Mouse (Mus musculus): ENCODE measurements around the gene Nop9. TPM values are rescaled to one million over a fixed set of nuclear protein-coding genes. Genes with fewer than 3 reads are reported as not detected.

Gene Nop9
- polyA plus RNA-seq, 1 experiment from 2014 or later: 49.1 TPM

DNA sequence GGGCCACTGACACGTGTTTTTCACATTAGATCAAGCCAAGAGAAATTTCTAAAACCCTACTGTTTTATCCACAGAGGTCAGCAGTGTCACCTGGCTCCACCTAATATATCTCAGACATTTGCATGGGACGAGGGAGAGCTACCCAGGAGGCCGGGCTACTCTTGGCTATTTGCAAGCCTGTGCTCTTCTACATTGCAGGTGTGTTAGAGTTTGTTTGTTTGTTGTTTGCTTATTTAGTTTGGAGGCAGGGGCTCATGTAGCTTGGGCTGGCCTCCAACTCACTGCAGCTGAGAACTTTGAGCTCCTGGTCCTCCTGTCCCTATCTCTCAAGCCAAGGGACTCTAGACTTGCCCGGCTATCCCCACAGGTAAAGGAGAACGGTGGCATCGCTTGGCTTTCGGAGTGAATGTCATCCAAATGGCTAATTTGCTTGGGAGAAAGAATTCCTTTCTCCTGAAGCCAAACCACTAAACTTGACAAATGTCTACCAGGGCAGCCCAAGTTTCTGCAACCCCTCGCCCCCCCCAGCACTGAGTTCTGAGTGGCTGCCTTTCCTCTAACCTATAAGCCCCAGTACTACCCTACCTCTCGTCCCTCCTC is 37.0 kb downstream of the Nop9 start:
- H3K27me3 ChIP-seq (ENCODE audit: insufficient read depth, poor library complexity, severe bottlenecking): peaks cover 73% of the 10 kb centered on the region

DNA sequence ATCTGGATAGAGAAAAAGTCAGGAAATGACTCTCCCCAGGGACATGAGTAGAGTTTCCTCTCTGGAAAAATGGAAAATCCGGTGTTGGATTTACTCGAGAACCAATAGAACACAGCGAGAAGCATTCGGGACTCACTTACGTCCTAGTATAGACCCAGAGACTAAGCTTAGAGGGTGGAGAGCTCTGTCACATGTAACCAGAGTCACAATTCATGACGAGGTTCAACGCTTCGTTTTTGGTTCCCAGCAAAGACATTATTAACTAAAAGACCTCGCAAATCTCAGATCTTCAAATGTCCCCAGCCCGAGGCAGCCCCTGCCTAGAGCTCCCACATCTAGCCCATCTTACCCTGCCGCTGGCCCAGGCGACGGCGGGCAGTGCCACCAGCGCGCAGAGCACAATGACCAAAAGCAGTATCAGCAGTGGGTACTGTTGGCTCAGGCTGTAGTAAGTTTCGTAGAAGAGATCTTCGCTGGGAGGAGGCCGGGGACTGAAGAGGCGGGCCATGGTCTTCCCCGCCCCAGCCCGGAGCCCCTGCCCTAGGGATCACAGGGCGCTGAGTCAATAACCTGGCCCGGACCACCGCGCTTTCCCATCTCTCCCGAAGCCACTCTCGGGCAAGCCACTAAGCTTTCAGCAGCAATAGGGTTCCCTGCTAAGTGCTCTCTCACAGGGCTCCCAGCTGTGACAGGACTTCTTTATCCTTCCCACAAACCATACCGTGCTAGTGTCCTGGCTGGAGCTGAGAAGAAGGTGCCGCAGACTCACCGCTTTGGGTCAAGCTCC is 37.9 kb downstream of the Nop9 start:
- no peak for DNase-seq (ENCODE audit: low spot score)
- Histone ChIP-seq H3K4me1 (peaks cover 45% of the 10 kb centered on the region), H3K9me3 (no peaks in the 10 kb centered on the region), H3K36me3 (peaks cover 10% of the 10 kb centered on the region; the same call in 1 of the 2 replicates), H3K4me3 (peak overlapping the region; percentile 56), H3K27ac (peak overlapping the region; percentile 77), H3K27me3 (ENCODE audit: insufficient read depth, poor library complexity, severe bottlenecking) (peaks cover 82% of the 10 kb centered on the region)
- under 1% methylated on average over 31 of the region's 31 CpGs for WGBS

More for the DNA sequence above, 37.0 kb downstream of the Nop9 start:
- H3K9me3 ChIP-seq: no peaks in the 10 kb centered on the region
- WGBS: 39% methylated on average over 9 of the region's 9 CpGs
- peak overlapping the region; percentile 69; the same call in 1 of the 2 replicates for H3K27ac ChIP-seq
- peaks cover 43% of the 10 kb centered on the region for H3K4me1 ChIP-seq
- no peak for DNase-seq (ENCODE audit: low spot score)
- peak overlapping the region; percentile 56 for H3K4me3 ChIP-seq
- peaks cover 10% of the 10 kb centered on the region; the same call in 1 of the 2 replicates for H3K36me3 ChIP-seq

DNA sequence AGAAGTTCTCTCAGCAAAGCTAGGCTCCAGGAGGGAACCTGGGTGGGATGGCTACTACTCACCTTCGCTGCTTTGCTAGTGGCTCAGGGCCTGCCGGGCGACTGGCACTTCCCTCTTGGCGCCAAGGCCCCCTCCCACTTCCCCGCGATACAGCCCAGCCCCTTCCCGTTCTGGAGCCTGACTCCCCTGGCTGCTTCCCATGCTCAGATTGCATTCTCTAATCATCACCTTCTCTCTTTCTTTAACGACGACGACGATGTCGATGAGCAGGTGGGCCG is 38.4 kb downstream of the Nop9 start, which contains the start of gene Adcy4:
Gene Adcy4, minus strand, starts transcription at position 138 of the 278 bp plus-strand sequence.
- DNase-seq (ENCODE audit: low spot score): no peak
- peaks cover 46% of the 10 kb centered on the region for H3K4me1 ChIP-seq

DNA sequence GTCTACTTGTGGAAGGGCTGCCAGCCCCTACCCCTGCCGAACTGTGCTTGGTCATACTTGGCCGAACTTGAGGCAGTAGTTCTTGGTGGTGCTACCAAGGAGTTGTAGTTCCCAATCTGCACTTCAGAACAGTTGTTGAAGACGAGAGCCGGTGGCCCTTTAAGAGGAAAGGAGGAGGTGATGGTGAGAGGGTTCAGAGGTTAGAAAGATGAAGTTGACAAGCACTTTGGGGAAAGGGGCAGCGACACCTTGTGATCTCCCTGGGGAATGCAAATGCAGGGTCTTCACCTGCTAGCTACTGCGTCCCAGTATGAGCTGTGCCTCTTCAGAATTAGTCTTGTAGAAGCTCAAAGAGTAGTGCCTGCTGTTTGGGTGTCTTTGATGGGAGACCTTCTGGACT is 39.7 kb downstream of the Nop9 start:
- Histone ChIP-seq H3K4me1 (peaks cover 44% of the 10 kb centered on the region), H3K4me3 (no peak overlapping the region), H3K27ac (no peak overlapping the region), H3K36me3 (peaks cover 5% of the 10 kb centered on the region; the same call in 1 of the 2 replicates), H3K9me3 (no peaks in the 10 kb centered on the region), H3K27me3 (ENCODE audit: insufficient read depth, poor library complexity, severe bottlenecking) (peaks cover 95% of the 10 kb centered on the region)
- DNase-seq (ENCODE audit: low spot score): no peak
- 20% methylated on average over 6 of the region's 6 CpGs for WGBS

More for the DNA sequence above, 38.4 kb downstream of the Nop9 start, which contains the start of gene Adcy4:
- H3K9me3 ChIP-seq: no peaks in the 10 kb centered on the region
- WGBS: 2% methylated on average over 13 of the region's 13 CpGs
- peak within 1 kb of the TSS; percentile 77 for H3K27ac ChIP-seq
- peaks cover 6% of the 10 kb centered on the region; the same call in 1 of the 2 replicates for H3K36me3 ChIP-seq
- peaks cover 82% of the 10 kb centered on the region for H3K27me3 ChIP-seq (ENCODE audit: insufficient read depth, poor library complexity, severe bottlenecking)
- peak within 1 kb of the TSS; percentile 56 for H3K4me3 ChIP-seq

DNA sequence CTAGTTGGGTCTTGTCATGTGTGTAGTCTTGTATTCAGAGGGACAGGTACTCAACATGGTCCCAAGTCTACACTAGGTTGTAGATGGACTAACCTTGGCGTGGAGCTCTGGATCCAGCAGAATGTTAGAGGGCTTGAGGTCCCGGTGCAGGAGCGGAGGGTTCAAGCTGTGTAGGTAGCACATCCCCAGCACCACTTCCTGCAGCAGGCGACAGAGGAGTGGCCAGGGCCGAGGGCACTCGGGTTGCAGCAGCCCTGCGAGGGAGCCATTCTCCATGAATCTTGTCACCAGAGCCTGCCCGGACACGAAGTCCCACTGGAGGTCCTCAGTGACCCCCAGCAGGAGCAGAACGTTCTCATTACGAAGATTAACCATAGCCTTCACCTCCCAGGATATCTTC is 42.2 kb downstream of the Nop9 start:
- Histone ChIP-seq H3K36me3 (peaks cover 5% of the 10 kb centered on the region; the same call in 1 of the 2 replicates), H3K27me3 (ENCODE audit: insufficient read depth, poor library complexity, severe bottlenecking) (peaks cover 76% of the 10 kb centered on the region), H3K27ac (0 out of 2 replicates have a peak overlapping the region, but pooled peaks have one; percentile 63), H3K4me1 (peaks cover 31% of the 10 kb centered on the region), H3K9me3 (no peaks in the 10 kb centered on the region), H3K4me3 (peak overlapping the region; percentile 65)
- no peak for DNase-seq (ENCODE audit: low spot score)
- WGBS: 24% methylated on average over 11 of the region's 11 CpGs

DNA sequence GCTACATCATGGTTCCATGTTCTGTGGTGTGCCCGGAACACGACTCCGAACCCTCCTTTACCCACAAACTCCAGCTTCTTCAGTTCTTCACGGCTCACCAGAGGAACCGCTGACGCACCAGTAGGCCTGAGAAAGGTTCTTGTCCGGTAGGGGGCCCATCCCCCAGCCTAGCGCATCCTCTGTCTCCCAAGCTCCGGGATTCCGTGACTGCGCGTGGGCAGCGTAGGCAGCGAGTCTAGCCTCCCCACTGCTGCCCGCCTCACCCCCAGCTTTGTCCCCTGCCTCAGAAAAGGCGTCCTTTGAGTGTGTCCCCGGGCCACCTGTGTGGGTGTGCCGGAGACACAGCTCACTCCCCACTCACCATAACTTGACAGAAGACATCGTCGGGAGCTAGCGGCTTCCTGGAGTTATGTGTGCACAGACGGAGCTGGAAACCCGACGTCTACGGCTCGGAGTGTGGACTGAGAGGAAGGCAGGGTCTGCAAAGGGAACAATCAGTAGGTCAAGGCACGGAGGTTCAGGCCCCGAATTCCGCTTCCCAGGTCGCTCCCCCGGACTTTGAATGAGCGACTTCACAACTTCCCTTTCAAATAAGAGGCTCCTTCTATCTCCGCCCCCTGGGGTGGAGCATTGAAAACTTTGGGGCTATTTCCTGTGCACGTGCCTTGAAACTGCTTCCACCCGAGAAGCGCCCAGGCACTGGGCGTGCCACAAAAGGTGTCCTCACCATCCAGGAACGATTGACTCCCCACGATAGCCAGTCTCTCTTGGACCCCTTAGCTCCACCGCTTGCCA is 43.0 kb downstream of the Nop9 start, which contains the start of gene Ripk3:
Gene Ripk3, minus strand, starts transcription at position 610 of the 795 bp plus-strand sequence.
- peaks cover 71% of the 10 kb centered on the region for H3K27me3 ChIP-seq (ENCODE audit: insufficient read depth, poor library complexity, severe bottlenecking)

DNA sequence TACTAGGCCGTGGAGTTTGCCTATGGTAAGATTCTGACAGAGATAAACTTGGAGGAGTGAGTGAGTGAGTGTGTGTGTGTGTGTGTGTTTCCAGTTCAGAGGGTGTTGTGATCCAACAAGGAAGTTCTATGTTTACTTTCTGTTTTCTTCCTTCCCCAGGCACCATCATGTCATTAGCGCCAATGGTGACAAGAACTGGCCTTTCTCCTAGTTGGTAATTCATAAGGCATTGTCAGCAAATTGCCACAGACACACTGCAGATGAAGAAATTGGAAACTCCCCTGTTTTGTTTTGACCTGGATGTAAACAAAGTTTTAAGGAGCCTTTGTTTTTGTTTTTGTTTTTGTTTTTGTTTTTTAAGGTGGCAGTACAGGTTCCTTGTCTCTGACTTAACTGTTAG is 48.0 kb downstream of the Nop9 start:
- no peak overlapping the region for H3K4me3 ChIP-seq
- peaks cover 4% of the 10 kb centered on the region for H3K4me1 ChIP-seq
- 47% methylated on average over 2 of the region's 2 CpGs for WGBS
- H3K36me3 ChIP-seq: no peaks in the 10 kb centered on the region
- no peaks in the 10 kb centered on the region for H3K9me3 ChIP-seq
- no peak overlapping the region for H3K27ac ChIP-seq
- peaks cover 21% of the 10 kb centered on the region for H3K27me3 ChIP-seq (ENCODE audit: insufficient read depth, poor library complexity, severe bottlenecking)
- no peak for DNase-seq (ENCODE audit: low spot score)

More for the DNA sequence above, 43.0 kb downstream of the Nop9 start, which contains the start of gene Ripk3:
- Histone ChIP-seq H3K4me3 (peak within 1 kb of the TSS; percentile 65), H3K9me3 (no peaks in the 10 kb centered on the region), H3K27ac (peak within 1 kb of the TSS; percentile 63), H3K4me1 (peaks cover 28% of the 10 kb centered on the region), H3K36me3 (peaks cover 5% of the 10 kb centered on the region; the same call in 1 of the 2 replicates)
- DNase-seq (ENCODE audit: low spot score): no peak
- 4% methylated on average over 40 of the region's 40 CpGs for WGBS

DNA sequence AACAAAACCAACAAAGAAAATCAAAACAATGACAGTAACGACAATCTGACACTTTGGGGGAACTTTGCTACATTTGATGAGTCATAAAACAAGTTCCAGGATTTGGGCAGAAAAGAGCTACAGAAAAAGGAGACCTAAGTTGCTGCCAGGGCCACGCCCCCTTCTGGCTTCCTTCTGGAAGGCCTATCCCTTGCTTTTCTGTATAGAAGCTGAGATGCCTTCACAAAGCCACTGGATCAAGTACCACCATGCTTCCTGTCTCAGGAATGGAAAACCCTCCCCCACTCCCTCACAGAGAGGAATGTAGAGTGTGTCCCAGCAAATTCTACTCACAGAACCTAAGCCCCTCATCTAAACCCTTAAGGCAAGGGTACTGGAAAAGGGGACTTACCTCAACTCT is 48.5 kb downstream of the Nop9 start:
- Histone ChIP-seq H3K4me1 (no peaks in the 10 kb centered on the region; the same call in 1 of the 2 replicates), H3K27me3 (ENCODE audit: insufficient read depth, poor library complexity, severe bottlenecking) (peaks cover 16% of the 10 kb centered on the region), H3K36me3 (no peaks in the 10 kb centered on the region), H3K27ac (no peak overlapping the region), H3K9me3 (no peaks in the 10 kb centered on the region), H3K4me3 (no peak overlapping the region)
- WGBS: 59% methylated on average over 2 of the region's 2 CpGs
- DNase-seq (ENCODE audit: low spot score): no peak

DNA sequence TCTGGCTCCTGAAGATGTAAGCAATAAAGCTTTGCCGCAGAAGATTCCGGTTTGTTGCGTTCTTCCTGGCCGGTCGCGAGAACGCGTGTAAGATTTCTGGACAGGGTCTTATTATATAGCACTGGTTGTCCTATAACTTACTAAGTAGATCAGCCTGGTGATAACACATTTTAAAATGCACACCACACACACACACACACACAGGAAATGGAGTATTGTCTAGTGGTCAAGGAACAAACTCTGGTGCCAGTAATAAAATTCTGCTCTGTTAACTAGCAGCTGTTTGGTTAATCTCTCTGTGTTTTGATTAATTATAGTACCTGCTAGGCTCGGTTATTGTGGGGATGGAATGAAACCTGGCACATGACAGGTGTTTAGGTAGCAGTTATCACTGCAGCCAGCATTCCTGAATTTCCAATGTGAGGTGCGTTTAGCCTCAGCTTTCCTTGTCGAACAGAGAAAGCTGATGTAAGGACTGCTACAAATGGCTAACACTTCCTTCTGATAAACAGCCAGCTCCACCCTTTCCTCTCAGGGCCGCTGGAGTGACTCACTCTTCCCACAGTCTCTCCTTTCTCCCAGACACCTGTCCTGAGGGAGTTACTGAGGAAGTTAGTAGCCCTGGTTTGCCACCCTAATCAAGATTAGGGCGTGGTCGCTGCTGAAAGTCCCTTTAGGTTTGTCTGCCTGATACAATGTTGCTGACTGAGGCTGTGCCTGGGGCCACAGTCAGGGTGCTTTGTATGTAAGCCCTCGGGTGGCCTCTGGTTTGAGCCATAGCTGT is 50.1 kb downstream of the Nop9 start:
- no peaks in the 10 kb centered on the region for H3K4me1 ChIP-seq
- no peak overlapping the region for H3K27ac ChIP-seq
- H3K36me3 ChIP-seq: no peaks in the 10 kb centered on the region
- H3K9me3 ChIP-seq: no peaks in the 10 kb centered on the region
- 69% methylated on average over 15 of the region's 15 CpGs for WGBS
- no peak overlapping the region for H3K4me3 ChIP-seq
- DNase-seq (ENCODE audit: low spot score): no peak
- H3K27me3 ChIP-seq (ENCODE audit: insufficient read depth, poor library complexity, severe bottlenecking): peaks cover under 1% of the 10 kb centered on the region; the same call in 1 of the 2 replicates

Other genes with a start within 250 kb of the Nop9 start
- gene Cpne6, start 235.2 kb upstream of the Nop9 start, polyA plus RNA-seq (2016; fragmentation: Nextera tagmentation; extraction: Ambion mirVana): 0.36 and 0.41 TPM in 2 replicates
- gene Nrl, start 220.7 kb upstream of the Nop9 start, polyA plus RNA-seq (2016; fragmentation: Nextera tagmentation; extraction: Ambion mirVana): not detected in 2 replicates
- gene Pck2, start 205.4 kb upstream of the Nop9 start, polyA plus RNA-seq (2016; fragmentation: Nextera tagmentation; extraction: Ambion mirVana): 31.5 and 32.5 TPM in 2 replicates
- 69.9 and 75.2 TPM in 2 replicates for gene Dcaf11, start 185.7 kb upstream of the Nop9 start, polyA plus RNA-seq (2016; fragmentation: Nextera tagmentation; extraction: Ambion mirVana)
- 1.3 TPM in 1 of 2 replicates, not detected in the other for gene A730061H03Rik, start 185.3 kb upstream of the Nop9 start, polyA plus RNA-seq (2016; fragmentation: Nextera tagmentation; extraction: Ambion mirVana)
- 74.6 and 136 TPM in 2 replicates for gene Fitm1, start 170.1 kb upstream of the Nop9 start, polyA plus RNA-seq (2016; fragmentation: Nextera tagmentation; extraction: Ambion mirVana)
- gene Psme1, start 167.6 kb upstream of the Nop9 start, polyA plus RNA-seq (2016; fragmentation: Nextera tagmentation; extraction: Ambion mirVana): 173 and 196 TPM in 2 replicates
- gene Emc9, start 160.4 kb upstream of the Nop9 start, polyA plus RNA-seq (2016; fragmentation: Nextera tagmentation; extraction: Ambion mirVana): 17.1 and 22.1 TPM in 2 replicates
- gene Psme2, start 154.6 kb upstream of the Nop9 start, polyA plus RNA-seq (2016; fragmentation: Nextera tagmentation; extraction: Ambion mirVana): 188 and 205 TPM in 2 replicates
- gene Rnf31, start 154.0 kb upstream of the Nop9 start, polyA plus RNA-seq (2016; fragmentation: Nextera tagmentation; extraction: Ambion mirVana): 14.4 and 21.9 TPM in 2 replicates
- 5.9 and 7.4 TPM in 2 replicates for gene Irf9, start 142.1 kb upstream of the Nop9 start, polyA plus RNA-seq (2016; fragmentation: Nextera tagmentation; extraction: Ambion mirVana)
- gene Rec8, start 127.7 kb upstream of the Nop9 start, polyA plus RNA-seq (2016; fragmentation: Nextera tagmentation; extraction: Ambion mirVana): 13.7 and 17.6 TPM in 2 replicates
- 103 and 108 TPM in 2 replicates for gene Ipo4, start 109.7 kb upstream of the Nop9 start, polyA plus RNA-seq (2016; fragmentation: Nextera tagmentation; extraction: Ambion mirVana)
- gene Gm49378, start 107.8 kb upstream of the Nop9 start, polyA plus RNA-seq (2016; fragmentation: Nextera tagmentation; extraction: Ambion mirVana): 2.3 and 3.1 TPM in 2 replicates
- gene Tm9sf1, start 101.9 kb upstream of the Nop9 start, polyA plus RNA-seq (2016; fragmentation: Nextera tagmentation; extraction: Ambion mirVana): 91.6 and 96.4 TPM in 2 replicates
- 0.27 and 0.57 TPM in 2 replicates for gene Tssk4, start 95.5 kb upstream of the Nop9 start, polyA plus RNA-seq (2016; fragmentation: Nextera tagmentation; extraction: Ambion mirVana)
- 71.6 and 79.7 TPM in 2 replicates for gene Mdp1, start 85.2 kb upstream of the Nop9 start, polyA plus RNA-seq (2016; fragmentation: Nextera tagmentation; extraction: Ambion mirVana)
- gene Gmpr2, start 73.8 kb upstream of the Nop9 start, polyA plus RNA-seq (2016; fragmentation: Nextera tagmentation; extraction: Ambion mirVana): 50.8 and 58.8 TPM in 2 replicates
- 543 and 573 TPM in 2 replicates for gene Nedd8, start 73.6 kb upstream of the Nop9 start, polyA plus RNA-seq (2016; fragmentation: Nextera tagmentation; extraction: Ambion mirVana)
- 44.4 and 50.4 TPM in 2 replicates for gene Tinf2, start 63.9 kb upstream of the Nop9 start, polyA plus RNA-seq (2016; fragmentation: Nextera tagmentation; extraction: Ambion mirVana)
- 0.46 and 1.6 TPM in 2 replicates for gene Tgm1, start 31.8 kb upstream of the Nop9 start, polyA plus RNA-seq (2016; fragmentation: Nextera tagmentation; extraction: Ambion mirVana)
- gene Rabggta, start 23.4 kb upstream of the Nop9 start, polyA plus RNA-seq (2016; fragmentation: Nextera tagmentation; extraction: Ambion mirVana): 25.1 and 29.4 TPM in 2 replicates
- 59.7 and 60.5 TPM in 2 replicates for gene Dhrs1, start within 50 bp of the Nop9 start, polyA plus RNA-seq (2016; fragmentation: Nextera tagmentation; extraction: Ambion mirVana)
- 1.4 and 2.0 TPM in 2 replicates for gene Cideb, start 12.8 kb downstream of the Nop9 start, polyA plus RNA-seq (2016; fragmentation: Nextera tagmentation; extraction: Ambion mirVana)
- gene Ltb4r2, start 15.7 kb downstream of the Nop9 start, polyA plus RNA-seq (2016; fragmentation: Nextera tagmentation; extraction: Ambion mirVana): 0.44 and 1.1 TPM in 2 replicates
- 0.53 and 0.79 TPM in 2 replicates for gene Ltb4r1, start 20.3 kb downstream of the Nop9 start, polyA plus RNA-seq (2016; fragmentation: Nextera tagmentation; extraction: Ambion mirVana)
- gene Adcy4, start 38.4 kb downstream of the Nop9 start, polyA plus RNA-seq (2016; fragmentation: Nextera tagmentation; extraction: Ambion mirVana): 14.5 and 18.1 TPM in 2 replicates
- 20.0 and 32.0 TPM in 2 replicates for gene Ripk3, start 43.2 kb downstream of the Nop9 start, polyA plus RNA-seq (2016; fragmentation: Nextera tagmentation; extraction: Ambion mirVana)
- 15.4 and 35.8 TPM in 2 replicates for gene Nfatc4, start 77.5 kb downstream of the Nop9 start, polyA plus RNA-seq (2016; fragmentation: Nextera tagmentation; extraction: Ambion mirVana)
- 27.1 and 32.7 TPM in 2 replicates for gene Nynrin, start 108.3 kb downstream of the Nop9 start, polyA plus RNA-seq (2016; fragmentation: Nextera tagmentation; extraction: Ambion mirVana)
- 0.12 and 0.30 TPM in 2 replicates for gene Cbln3, start 138.7 kb downstream of the Nop9 start, polyA plus RNA-seq (2016; fragmentation: Nextera tagmentation; extraction: Ambion mirVana)
- gene Khnyn, start 139.3 kb downstream of the Nop9 start, polyA plus RNA-seq (2016; fragmentation: Nextera tagmentation; extraction: Ambion mirVana): 18.2 and 23.2 TPM in 2 replicates
- gene Sdr39u1, start 154.6 kb downstream of the Nop9 start, polyA plus RNA-seq (2016; fragmentation: Nextera tagmentation; extraction: Ambion mirVana): 42.4 and 50.3 TPM in 2 replicates
- gene Cma1, start 199.0 kb downstream of the Nop9 start, polyA plus RNA-seq (2016; fragmentation: Nextera tagmentation; extraction: Ambion mirVana): not detected in 2 replicates
- not detected in 2 replicates for gene Cma2, start 205.3 kb downstream of the Nop9 start, polyA plus RNA-seq (2016; fragmentation: Nextera tagmentation; extraction: Ambion mirVana)

Data from heart, embryonic 10.5 days (tissue).